Mouse (Mus musculus) thymus, postnatal 25 days (tissue): Measurements from ENCODE around the gene Cab39.

ENCODE experiments used
- DNase-seq: peaks from one replicate; pipeline ENCODE4 v3.0.0; 2022

The Cab39 gene

DNA sequence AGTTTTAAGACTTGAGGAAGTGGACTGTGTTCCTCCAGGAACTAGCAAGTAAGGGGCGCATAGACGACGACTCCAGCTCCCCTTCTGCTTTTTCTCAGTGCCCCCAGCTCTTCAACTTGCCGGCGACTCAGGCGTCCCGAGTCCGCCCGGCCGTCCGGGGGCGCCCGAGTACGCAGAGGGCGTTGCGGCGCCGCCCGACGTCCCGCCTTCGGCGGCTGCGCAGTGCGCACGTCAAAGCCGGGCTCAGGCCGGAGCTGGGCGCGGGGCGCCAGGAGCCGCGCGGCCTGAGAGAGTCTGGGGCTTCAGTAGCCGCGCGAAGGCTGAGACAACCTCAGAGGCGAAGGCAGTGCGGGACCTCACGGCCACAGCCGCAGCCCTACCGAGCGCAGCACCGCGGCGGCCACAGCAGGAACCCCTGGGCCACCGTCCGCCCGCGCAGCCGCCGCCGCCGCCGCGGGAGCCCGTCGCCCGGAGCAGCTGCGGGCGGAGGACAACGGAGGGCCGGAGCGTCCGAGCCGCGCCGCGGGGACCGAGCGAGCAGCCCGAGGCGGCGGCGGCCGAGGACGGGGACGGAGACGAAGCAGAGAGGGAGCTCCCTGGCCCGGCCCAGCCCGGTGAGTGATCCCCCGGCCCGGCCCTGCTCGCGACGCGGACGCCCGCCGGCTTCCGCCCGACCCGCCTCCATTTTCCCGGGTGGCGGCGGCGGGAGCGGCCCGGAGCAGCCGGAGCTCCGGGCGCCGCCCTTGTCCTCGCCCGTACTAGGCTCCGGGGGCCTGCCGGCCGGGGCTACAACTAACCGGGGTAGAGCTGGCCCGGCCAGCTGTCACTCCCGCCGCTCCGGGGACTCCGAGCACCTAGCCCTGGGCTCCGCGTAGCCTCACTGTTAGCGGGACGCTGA is at the start of gene Cab39:
TSS of gene Cab39 (plus strand) at position 234 of the 898 bp plus-strand sequence.
- peak; percentile 92 for DNase-seq

DNA sequence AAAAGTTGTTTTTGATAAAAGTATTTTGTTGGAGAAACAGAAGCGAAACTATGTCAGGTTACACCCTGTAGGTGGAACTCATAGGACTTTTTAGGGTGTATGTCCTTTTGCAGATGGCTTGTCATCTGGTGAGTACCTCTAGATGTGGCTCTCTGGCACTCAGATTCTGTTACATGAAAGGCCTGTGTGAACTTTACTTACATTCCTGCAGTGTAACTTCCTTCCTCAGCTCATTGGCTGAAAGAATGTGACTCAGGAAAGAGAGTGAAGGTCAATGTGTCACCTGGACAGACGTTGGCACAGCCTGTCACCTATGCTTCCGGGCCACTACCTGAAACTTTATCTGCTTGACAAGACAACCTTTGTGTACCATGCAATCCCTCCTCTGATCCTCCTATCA is 48.7 kb upstream of the Cab39 start:
- DNase-seq: no peak

DNA sequence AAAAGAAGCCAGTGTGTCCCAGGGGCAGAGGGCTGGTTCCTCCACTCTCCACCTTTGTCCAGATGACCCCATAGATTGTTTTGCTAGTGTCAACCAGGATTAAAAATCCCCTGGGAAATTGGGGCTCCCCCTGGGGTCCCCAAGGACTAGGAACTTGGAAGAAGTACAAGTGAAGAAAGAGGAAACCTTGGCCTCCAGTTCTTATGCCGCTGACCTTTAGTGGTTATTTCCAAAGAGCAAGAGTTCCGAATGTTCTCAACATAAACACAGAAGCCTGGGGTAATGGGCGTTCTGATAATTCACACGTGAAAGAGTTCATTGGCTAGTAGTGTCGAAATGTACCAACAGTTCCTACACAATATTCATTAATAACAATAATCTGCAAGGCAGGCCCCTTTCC is 46.7 kb upstream of the Cab39 start:
- no peak for DNase-seq

DNA sequence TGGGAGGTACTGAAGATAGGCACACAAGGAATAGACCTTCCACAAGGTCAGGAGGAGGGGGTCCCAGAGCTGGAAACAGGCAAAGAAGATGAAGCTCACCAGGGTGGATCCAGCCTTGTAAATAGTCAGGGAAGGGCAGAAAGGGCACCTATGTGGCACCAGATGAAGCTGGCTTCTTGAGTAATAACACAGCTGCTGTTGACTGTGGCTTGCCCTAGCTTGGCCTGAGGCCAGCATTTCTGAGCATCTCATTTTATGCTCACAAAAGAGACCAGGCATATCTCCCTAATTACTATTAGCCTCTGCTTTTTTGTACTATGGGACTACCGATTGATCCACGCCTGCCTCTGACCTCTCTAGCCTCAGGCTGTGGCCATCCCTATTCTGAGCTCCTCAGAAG is 43.4 kb upstream of the Cab39 start:
- DNase-seq: no peak

DNA sequence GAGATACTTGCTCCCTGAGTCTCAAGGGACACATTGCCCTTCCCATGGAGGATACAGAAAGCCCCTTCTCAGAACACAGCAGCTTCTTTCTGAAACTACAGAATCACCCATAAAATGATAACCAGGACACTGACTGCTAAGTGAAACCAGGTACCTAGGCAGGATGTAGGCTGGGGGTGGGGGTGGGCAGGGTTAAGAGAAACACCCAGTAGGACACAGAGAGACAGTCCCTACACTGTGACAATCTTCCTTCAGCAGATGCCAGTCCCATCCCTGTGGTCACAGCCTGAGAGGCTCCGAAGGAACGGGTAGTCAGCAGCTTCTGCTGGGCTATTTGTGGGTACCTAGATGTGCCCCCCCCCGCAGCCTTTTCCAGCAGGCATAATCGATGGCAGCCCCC is 42.6 kb upstream of the Cab39 start:
- no peak for DNase-seq

DNA sequence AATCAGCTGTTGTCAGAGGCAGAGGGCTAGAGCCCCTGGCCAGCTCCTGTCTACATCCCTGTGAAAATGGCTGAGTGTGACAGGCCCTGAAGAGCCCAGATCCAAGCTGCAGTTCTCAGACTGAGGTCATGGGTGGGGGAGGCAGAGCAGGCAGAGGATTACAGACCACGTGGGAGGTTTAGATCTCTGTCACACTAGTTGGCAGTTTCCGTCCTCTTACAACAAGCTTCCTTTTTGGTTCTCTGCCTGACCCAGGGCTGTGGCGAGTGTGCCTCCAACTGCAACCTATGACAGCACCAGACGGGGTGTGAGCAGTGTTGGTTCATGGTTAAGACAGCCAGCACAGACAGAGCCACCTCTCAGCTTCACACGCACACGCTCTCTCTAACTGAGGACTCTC is 41.7 kb upstream of the Cab39 start:
- DNase-seq: peak; percentile 65

DNA sequence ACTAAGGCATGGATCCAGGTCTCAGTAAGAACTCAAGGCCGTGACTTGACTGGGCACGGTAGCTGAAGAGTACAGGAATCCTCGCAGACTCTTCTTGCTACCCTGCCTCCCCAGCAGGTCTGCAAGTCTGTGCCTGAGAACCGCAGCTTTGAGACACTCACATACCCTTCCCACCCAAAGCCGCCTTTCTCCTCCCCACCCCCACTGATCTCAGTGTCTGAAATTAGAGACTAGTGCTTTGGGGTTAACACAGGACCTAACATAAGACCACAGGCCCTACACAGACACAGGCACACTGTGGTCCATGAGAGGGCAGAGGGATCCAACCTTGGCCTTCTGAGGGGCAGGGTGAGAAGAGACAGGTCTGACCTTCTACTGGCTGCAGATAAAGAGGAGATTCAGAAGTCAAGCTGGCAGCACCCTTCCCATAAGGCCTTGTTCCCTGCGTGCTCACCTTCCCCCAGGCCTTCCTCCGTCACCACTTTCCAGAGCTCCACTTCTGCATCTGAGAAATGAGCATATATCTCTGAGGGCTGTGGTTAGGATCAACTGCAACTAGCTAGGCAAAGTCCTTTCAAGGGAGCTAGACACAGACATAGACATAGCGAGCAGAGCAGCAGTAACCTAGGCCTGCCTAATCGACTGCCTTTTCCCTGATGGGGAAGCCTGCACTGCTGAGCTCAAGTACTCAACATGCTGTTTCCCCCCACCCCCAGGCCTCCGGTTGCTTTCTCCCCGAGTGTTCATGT is 41.1 kb upstream of the Cab39 start:
- peak; percentile 55 for DNase-seq

DNA sequence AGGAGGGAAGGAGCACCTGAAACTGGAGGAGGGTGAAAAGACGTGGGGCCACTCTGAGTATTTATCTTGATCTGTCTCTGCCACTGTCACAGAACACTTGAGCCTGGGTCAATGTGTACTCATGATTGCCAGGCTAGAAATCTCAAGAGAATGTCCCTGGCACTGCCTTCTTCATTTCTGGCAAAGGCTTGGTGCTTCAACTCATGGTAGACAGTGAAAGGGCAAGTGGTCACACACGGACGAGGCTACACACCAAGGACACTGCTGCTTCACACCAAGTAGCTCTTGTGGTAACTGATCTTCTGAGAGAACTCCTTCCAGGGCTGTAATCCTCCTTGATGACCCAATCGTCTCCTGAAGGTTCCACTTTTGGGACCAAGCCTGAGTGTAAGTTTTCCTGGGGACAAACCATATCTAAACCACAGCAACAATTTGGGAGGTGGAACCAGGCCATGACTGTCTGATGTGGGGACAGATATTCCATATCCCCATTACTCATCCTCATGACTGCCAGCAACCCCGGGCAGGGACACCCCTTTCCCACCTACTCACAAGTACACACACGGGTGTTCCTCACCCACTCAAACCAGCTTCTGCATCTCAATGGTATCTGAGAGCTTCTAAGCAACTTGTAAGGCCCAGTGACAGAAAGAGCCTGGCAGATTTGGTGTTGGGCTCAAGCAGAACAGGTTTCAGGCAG is 35.6 kb upstream of the Cab39 start:
- DNase-seq: no peak

DNA sequence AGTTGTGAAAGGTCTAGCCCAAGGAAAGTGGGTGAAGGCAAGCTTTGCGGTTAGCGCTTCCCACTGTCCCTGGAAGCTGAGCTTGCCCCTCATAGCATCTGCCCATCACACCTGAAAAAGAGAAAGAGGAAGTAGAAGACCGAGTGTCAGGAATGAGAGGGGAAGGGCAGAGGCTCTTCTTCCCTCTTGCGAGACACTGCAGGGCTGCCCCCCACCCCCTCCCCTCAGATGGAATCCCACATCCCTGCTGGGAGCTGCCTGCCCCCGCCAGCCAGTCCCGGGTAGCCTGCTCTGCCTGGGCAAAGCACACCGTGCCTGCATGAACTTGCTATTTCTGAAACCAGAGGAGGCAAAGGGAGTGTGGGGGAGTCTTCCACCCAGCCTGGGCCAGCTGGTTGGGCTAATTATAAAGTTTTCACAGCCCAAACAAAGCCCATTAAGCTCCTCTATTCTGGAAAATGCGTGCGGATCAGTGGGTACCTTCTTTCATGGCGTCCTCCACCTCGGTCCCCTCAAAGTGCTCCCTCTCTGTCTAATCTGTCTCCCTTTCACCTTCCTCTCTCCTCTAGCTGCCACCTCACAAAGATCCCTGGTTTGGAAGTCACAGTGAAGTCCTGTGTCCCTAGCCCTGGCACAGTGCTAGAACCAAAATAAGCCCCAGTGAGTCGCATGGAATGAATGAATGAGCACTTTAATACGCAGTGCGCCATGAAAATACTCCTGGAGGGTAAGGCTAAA is 34.8 kb upstream of the Cab39 start:
- DNase-seq: no peak

DNA sequence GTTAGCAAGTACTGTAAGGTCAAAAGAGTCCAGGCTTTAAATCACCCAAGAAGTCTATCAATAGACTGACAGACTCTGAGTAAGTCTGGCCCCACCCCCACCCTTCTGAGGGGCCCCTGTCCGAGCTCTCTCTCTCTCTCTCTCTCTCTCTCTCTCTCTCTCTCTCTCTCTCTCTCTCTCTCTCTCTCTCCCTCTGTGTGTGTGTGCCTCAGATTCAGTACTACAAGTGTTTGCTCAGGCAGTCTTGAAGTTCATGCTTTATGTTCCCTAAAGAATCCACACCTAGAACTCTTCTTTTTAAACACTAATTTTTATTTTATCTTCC is 34.3 kb upstream of the Cab39 start:
- no peak for DNase-seq

DNA sequence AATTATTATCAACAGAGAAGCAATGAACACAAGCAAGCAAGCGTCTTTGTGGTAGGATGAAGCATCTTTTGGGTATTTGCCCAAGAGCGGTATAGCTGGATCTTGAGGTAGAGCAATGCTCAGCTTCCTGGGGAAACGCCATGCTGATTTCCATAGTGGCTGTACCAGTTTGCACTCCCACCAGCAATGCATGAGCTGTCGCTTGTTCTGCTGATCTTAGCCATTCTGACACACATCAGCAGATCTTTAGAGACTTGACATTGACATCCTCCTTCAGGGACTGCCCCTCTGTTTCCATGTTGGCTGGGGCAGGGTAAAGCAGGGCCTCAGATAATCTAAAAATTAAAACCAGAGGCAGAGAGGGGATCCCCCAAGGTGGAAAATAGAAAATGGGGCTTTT is 31.6 kb upstream of the Cab39 start:
- no peak for DNase-seq

DNA sequence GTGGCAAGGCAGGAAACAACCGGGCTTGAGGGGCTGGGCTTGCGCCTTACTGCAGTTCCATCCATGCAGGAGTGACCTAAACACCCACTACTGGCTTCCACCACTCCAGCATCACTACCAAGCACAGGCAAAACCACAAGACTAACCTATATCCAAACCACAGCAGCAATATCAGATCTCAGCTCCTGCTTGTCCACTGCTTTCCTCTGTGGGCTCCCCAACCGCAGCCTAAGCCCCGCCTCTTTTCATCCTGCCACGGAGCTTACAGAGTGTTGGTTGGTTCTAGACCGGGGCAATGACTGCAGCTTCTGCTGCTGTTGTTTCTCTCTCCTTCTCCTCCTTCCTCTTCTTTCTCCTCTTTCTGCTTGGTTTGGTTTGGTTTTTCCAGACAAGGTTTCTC is 29.9 kb upstream of the Cab39 start:
- DNase-seq: peak; percentile 33

DNA sequence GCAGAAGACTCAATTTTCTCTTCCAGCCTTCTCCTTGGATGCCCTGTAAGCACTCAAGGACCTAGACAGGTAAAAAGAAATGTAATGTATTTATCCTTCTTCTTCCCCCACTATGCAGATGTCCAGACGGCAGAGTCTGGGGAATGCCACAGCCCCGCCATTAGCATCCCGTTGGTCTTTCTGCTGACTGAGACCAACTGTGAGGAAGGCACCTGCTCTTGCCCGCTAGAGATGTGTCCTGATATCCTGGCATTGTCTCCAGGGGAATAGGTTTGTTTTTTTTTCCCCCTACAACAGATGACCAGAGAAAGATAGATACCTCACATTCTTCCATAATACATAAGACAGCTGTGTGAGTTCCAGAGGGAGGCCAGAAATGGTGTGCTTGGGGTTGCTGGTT is 28.9 kb upstream of the Cab39 start:
- no peak for DNase-seq

DNA sequence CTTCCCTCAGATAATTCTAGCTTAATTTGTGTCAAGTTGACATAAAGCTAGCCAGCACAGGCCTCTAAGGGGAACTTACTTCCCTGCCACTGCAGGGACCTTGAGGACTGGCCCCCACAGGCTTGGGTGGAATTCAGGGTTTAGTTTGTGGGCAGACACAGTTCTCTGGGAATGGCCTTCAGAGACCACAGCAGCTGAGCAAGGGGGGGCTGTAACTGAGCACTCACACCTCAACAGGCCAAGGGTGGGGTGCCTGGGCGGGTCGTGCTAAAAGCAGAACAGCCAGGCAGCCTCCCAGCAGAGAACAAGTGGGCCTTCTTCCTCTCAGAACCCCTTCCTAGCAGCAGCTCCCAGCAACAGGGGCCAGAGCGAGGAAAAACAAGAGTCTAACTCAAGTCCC is 27.1 kb upstream of the Cab39 start:
- DNase-seq: no peak

DNA sequence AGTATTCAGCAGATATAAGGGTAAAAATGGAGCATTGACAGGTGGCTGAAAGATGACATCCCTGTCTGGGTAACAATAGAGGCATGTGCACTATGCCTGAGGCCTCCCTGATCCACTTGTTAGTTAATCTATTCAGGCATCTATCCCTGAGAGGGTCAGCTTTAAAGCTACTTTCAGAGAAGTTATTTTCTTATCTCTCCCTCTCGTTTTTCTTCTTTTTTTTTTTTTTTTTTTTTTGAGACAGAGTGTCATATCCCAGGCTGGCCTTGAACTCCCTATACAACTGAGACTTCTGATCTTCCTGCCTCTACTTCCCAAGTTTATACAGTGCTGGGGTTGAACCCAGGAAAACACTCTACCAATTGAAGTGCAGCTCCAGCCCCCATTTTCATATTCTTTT is 25.5 kb upstream of the Cab39 start:
- DNase-seq: no peak

DNA sequence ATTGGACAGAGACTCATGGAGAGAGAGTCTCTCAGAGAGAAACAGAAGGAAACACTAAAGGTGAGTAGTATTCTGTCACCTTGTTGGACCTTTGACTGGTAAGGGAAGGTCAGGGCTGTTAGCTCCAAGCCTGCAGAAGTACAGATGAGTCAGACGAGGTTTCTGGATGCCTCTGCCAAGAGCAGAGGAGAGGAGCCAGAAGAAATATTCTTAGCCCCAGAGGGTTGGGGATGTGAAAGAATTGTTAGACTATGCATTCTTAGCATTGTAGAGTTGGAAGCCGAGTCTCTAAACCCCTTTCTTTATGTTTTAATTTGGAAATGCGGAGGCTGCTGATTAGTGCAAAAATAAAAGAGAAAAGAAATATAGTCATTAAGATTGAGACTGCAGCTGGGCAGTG is 21.3 kb upstream of the Cab39 start:
- no peak for DNase-seq

DNA sequence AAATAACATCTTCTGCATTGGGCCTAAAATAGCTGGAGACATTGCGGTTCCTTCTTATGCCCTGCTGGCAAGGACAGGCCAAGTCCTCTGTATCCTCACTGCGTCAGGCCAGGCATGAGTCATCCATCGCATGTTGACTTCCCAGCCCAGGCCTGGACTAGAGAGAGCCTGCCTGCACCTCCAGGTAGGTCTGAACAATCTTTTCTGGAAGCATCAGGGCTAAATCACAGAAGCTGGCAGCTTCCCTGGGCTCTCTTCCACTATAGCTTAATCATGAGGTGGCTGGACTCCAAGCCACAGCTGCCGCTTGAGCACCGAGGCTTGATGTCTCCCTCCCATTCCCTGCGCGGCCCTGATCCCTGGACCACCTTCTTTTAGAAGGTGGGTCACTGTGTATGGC is 18.1 kb upstream of the Cab39 start:
- DNase-seq: no peak

DNA sequence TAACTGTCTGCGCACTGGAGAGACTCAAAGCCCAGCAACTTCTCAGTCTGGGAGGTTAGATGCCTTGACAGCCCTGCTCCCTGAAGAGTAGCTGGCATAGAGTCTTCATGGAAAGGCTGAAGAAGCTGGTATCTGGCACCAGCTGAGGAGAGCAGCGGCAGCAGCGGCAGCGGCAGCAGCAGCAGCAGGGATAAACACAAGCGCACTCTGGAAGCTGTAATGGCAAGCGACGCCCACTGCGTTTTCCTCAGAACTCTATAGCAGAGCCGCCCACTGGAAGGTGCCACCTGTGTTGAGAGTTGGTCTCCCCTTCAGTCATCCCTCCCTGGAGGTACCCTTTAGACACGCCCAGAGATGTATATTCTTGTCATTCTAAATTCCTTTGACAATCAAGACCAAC is 17.1 kb upstream of the Cab39 start:
- no peak for DNase-seq

DNA sequence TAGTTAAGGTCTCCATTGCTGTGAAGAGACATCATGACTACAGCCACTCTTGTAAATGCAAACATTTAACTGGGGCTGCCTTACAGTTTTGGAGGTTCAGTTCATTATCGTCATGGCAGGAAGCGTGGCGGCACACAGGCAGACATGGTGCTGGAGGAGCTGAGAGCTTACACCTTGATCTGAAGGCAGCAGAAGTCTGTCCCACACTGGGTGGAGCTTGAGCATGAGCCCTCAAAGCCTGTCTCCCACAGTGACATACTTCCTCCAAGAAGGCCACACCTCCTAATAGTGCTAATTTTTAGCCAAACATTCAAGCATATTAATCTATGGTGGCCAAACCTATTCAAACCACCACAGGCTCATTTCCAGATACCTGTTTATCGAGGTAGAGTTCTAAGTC is 14.8 kb upstream of the Cab39 start, which contains the start of gene A630001G21Rik:
TSS of gene A630001G21Rik (minus strand) at position 208 of the 400 bp plus-strand sequence.
- DNase-seq: no peak

DNA sequence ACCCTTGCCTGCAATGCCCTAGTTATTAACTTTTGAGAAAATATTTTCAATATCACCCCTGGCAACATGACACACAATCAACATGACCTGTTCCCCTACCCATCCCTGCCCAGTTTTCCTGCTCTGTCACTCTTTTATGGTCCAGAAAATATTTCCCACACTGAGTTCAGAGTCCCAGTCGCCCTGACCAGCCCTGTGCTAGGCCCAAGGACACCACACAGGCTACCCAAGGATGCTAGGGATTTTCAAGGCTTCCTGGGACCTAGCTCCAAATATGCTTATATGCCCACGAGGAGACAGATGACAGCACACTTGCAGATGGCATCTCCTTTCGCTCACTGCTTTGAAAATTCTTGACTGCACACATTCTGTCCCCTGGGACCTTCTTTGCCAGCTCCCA is 14.2 kb upstream of the Cab39 start:
- no peak for DNase-seq

DNA sequence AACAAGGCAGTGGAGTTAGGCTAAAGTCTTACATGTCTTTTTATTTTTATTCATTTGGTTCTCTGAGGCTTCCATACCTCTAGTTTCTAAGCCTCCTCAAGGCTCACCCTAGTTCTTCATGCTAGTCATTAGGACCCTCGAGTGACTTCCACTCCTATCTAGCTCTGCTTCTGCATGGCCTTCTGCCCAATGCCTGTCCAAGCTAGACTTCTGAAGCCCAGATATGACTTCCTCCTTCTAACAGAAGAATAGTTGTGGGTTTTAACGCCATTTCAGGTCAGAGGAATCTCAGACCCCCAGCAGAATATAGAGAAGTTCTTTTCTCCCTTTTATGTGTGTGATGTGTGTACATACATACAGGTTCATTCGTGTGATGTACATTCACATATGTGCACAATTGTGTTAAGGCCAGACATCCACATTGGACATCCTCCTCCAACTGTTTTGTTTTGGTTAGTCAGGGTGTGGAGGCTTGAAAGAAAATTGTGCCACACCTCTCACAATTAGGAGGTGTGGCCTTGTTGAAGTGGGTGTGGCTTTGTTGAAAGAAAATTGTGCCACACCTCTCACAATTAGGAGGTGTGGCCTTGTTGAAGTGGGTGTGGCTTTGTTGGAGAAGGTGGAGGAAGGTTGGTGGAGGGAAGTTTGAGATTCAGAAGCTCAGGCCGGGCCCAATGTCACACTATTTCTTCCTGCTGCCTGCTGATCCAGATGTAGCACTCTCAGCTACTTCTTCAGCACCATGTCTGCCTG is 13.6 kb upstream of the Cab39 start:
- DNase-seq: no peak

DNA sequence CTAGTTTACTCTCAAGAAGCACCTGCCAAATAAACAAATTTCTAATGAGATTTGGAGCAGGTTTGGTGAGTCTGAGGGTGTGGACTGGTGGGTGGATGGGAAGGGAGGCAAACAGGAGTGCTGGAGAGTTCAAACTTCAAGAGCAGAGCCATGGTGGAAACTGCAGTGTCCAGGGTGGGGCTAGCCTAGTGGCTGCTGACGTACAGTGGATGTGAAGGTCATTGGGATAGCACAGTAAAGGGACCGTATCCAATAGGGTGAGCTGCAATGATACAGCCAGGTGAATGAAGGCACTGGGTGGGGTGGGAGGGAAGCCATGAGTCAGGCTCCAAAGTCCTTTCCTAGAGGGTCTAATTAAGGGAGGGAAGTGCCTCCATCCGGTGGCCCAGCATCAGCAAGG is 2.7 kb upstream of the Cab39 start:
- DNase-seq: no peak
